Mouse (Mus musculus) layer of hippocampus, adult 9-10 months (tissue): ENCODE results near the gene Slc1a2.
A peak's percentile ranks its signal among the peaks of the same experiment; 100 is the strongest.

ENCODE experiments used
- DNase-seq: peaks from one replicate; pipeline ENCODE4 v3.0.0; 2022; ENCODE audit warnings: low spot score

Gene Slc1a2

GRCm38 (mm10) chr2:102822036-102822435 is 163.6 kb downstream of the Slc1a2 start:
- DNase-seq, result no peak

- DNase-seq, result no peak
These were observed 167.6 kb downstream of the Slc1a2 start for GRCm38 (mm10) chr2:102825961-102826633.

GRCm38 (mm10) chr2:102827841-102828240 is 169.4 kb downstream of the Slc1a2 start:
- no peak for DNase-seq

GRCm38 (mm10) chr2:102828381-102828780 is 169.9 kb downstream of the Slc1a2 start:
- no peak for DNase-seq

- DNase-seq, result peak; percentile 35
These were observed 170.7 kb downstream of the Slc1a2 start for GRCm38 (mm10) chr2:102829201-102829600.

GRCm38 (mm10) chr2:102831547-102831946 is 173.1 kb downstream of the Slc1a2 start:
- DNase-seq, result no peak

GRCm38 (mm10) chr2:102838179-102838578 is 179.7 kb downstream of the Slc1a2 start:
- DNase-seq, result no peak
